Mouse (Mus musculus) kidney, adult 18-20 months (tissue): Measurements from ENCODE around the gene Sall4.
A peak's percentile ranks its signal among the peaks of the same experiment; 100 is the strongest.
"Not testable (repeated sequence)": the region's sequence is repeated elsewhere in the genome, so short reads cannot be mapped to it uniquely, and the experiment has no call there.

ENCODE experiments used
- DNase-seq: peaks from one replicate; pipeline ENCODE4 v3.0.0; 2021

The Sall4 gene

GRCm38 (mm10) chr2:168767582-168767981 is at the start of gene Sall4:
Sall4 (minus strand) TSS chr2:168767943.
- no peak for DNase-seq

- DNase-seq = no peak
These were observed 45.5 kb upstream of the Sall4 start for GRCm38 (mm10) chr2:168813243-168813642.

GRCm38 (mm10) chr2:168809895-168810294 is 42.2 kb upstream of the Sall4 start:
- DNase-seq = no peak

GRCm38 (mm10) chr2:168807681-168808080 is 39.9 kb upstream of the Sall4 start:
- DNase-seq = no peak

GRCm38 (mm10) chr2:168803849-168804248 is 36.1 kb upstream of the Sall4 start:
- no peak for DNase-seq

GRCm38 (mm10) chr2:168799326-168799725 is 31.6 kb upstream of the Sall4 start:
- peak; percentile 8 for DNase-seq

GRCm38 (mm10) chr2:168798921-168799320 is 31.2 kb upstream of the Sall4 start:
- DNase-seq = no peak

GRCm38 (mm10) chr2:168791115-168791802 is 23.5 kb upstream of the Sall4 start:
- no peak for DNase-seq

GRCm38 (mm10) chr2:168786174-168786573 is 18.4 kb upstream of the Sall4 start:
- DNase-seq = no peak

- DNase-seq = no peak
These were observed 12.9 kb upstream of the Sall4 start for GRCm38 (mm10) chr2:168780596-168780995.

GRCm38 (mm10) chr2:168780024-168780423 is 12.3 kb upstream of the Sall4 start:
- DNase-seq = no peak

GRCm38 (mm10) chr2:168777481-168777880 is 9.7 kb upstream of the Sall4 start:
- no peak for DNase-seq

GRCm38 (mm10) chr2:168776238-168776637 is 8.5 kb upstream of the Sall4 start:
- DNase-seq = no peak

GRCm38 (mm10) chr2:168769259-168769658 is 1.5 kb upstream of the Sall4 start:
- no peak for DNase-seq

- no peak for DNase-seq
These were observed 993 bp downstream of the Sall4 start for GRCm38 (mm10) chr2:168766538-168767361.

- DNase-seq = no peak
These were observed 1.8 kb downstream of the Sall4 start for GRCm38 (mm10) chr2:168765696-168766537.

GRCm38 (mm10) chr2:168765065-168765681 is 2.6 kb downstream of the Sall4 start:
- peak; percentile 66 for DNase-seq

GRCm38 (mm10) chr2:168764460-168764867 is 3.3 kb downstream of the Sall4 start:
- no peak for DNase-seq

GRCm38 (mm10) chr2:168763785-168764184 is 4.0 kb downstream of the Sall4 start:
- DNase-seq = no peak

GRCm38 (mm10) chr2:168762411-168762815 is 5.3 kb downstream of the Sall4 start:
- DNase-seq = no peak

GRCm38 (mm10) chr2:168761954-168762353 is 5.8 kb downstream of the Sall4 start:
- DNase-seq = no peak

- no peak for DNase-seq
These were observed 6.6 kb downstream of the Sall4 start for GRCm38 (mm10) chr2:168761141-168761540.

GRCm38 (mm10) chr2:168744406-168744805 is 23.3 kb downstream of the Sall4 start:
- not testable (repeated sequence) for DNase-seq
